Mouse (Mus musculus): ENCODE measurements around the gene Ap2b1. TPM values are rescaled to one million over a fixed set of nuclear protein-coding genes. Genes with fewer than 3 reads are reported as not detected.

Gene Ap2b1
- polyA plus RNA-seq, 1 experiment: 263 TPM

- Histone ChIP-seq H3K27me3 (ENCODE audit: control insufficient read depth, insufficient read depth, low read length) (no peaks in the 10 kb centered on the region; the same call in 1 of the 2 replicates), H3K27ac (ENCODE audit: control insufficient read depth, insufficient read depth, low read depth, low read length) (no peak overlapping the region), H3K36me3 (ENCODE audit: control insufficient read depth, insufficient read depth, low read length) (no peaks in the 10 kb centered on the region), H3K4me3 (ENCODE audit: control insufficient read depth, low read depth, low read length) (no peak overlapping the region), H3K4me1 (ENCODE audit: control insufficient read depth, insufficient read depth, low read length) (no peaks in the 10 kb centered on the region; the same call in 1 of the 2 replicates)
- TF ChIP-seq CTCF (IDR thresholded peaks at IDR 0.05; ENCODE audit: control insufficient read depth, insufficient read depth, insufficient replicate concordance, low read depth, low read length): no peak
- no peak for TF ChIP-seq POLR2A (IDR thresholded peaks at IDR 0.05; ENCODE audit: control insufficient read depth, low read depth, low read length)
Measured at GRCm38 (mm10) chr11:83426964-83427363, 128.1 kb downstream of the Ap2b1 start.

DNA sequence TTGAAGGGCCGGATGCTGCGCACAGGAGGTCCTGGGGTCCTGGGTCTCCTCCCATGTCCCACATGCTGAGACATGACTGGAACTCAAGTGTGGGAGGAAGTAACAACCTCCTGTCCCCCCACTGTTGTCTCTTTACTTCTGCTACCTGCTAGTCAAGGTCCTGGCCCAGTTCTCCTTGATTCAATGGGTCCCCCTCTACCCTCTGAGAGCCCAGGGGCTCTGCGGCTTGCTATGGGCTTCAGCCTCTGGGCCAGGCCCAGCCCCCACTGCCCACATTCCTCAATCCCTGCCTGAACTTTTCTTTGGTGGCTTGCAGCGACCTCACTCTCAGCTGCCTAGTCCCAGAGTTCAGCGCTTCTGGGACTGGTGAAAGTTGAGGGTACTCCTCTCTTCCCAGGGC, 130.5 kb downstream of the Ap2b1 start, which contains the start of gene Gas2l2:
TSS of gene Gas2l2 (minus strand) at position 101 of the 400 bp plus-strand sequence.
- Histone ChIP-seq H3K27me3 (ENCODE audit: control insufficient read depth, insufficient read depth, low read length) (no peaks in the 10 kb centered on the region; the same call in 1 of the 2 replicates), H3K4me3 (ENCODE audit: control insufficient read depth, low read depth, low read length) (no peak within 1 kb of the TSS), H3K27ac (ENCODE audit: control insufficient read depth, insufficient read depth, low read depth, low read length) (no peak within 1 kb of the TSS), H3K36me3 (ENCODE audit: control insufficient read depth, insufficient read depth, low read length) (no peaks in the 10 kb centered on the region), H3K4me1 (ENCODE audit: control insufficient read depth, insufficient read depth, low read length) (no peaks in the 10 kb centered on the region; the same call in 1 of the 2 replicates)
- TF ChIP-seq CTCF (IDR thresholded peaks at IDR 0.05; ENCODE audit: control insufficient read depth, insufficient read depth, insufficient replicate concordance, low read depth, low read length): no peak
- no peak for TF ChIP-seq POLR2A (IDR thresholded peaks at IDR 0.05; ENCODE audit: control insufficient read depth, low read depth, low read length)

DNA sequence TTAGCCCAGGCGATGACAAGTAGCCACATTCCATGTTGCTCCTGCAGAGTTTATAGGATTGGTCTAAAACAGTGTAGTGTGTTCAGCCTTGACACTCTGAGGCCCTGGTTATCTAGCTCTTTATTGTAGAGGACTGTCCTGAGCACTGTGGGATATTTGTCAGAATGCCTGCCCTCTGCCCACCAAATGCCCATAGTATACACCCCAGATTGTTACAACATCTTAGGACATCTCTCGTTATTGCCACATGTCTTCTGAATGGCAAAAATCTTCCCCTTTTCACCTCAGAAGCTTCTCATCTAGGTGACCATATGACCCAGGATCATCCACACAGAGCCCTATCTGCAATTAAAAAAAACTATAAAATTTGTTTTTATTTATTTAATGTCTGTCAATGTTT, 133.7 kb downstream of the Ap2b1 start:
- H3K4me1 ChIP-seq (ENCODE audit: control insufficient read depth, insufficient read depth, low read length): no peaks in the 10 kb centered on the region; the same call in 1 of the 2 replicates
- H3K36me3 ChIP-seq (ENCODE audit: control insufficient read depth, insufficient read depth, low read length): no peaks in the 10 kb centered on the region
- H3K27ac ChIP-seq (ENCODE audit: control insufficient read depth, insufficient read depth, low read depth, low read length): no peak overlapping the region
- no peak overlapping the region for H3K4me3 ChIP-seq (ENCODE audit: control insufficient read depth, low read depth, low read length)
- H3K27me3 ChIP-seq (ENCODE audit: control insufficient read depth, insufficient read depth, low read length): no peaks in the 10 kb centered on the region
- TF ChIP-seq POLR2A (IDR thresholded peaks at IDR 0.05; ENCODE audit: control insufficient read depth, low read depth, low read length) (no peak), CTCF (IDR thresholded peaks at IDR 0.05; ENCODE audit: control insufficient read depth, insufficient read depth, insufficient replicate concordance, low read depth, low read length) (no peak)

GRCm38 (mm10) chr11:83437377-83437776, 138.6 kb downstream of the Ap2b1 start, which contains the start of gene 1700020L24Rik:
Gene 1700020L24Rik, plus strand, starts transcription at chr11:83437677.
- H3K27me3 ChIP-seq (ENCODE audit: control insufficient read depth, insufficient read depth, low read length): no peaks in the 10 kb centered on the region
- no peaks in the 10 kb centered on the region for H3K36me3 ChIP-seq (ENCODE audit: control insufficient read depth, insufficient read depth, low read length)
- TF ChIP-seq POLR2A (IDR thresholded peaks at IDR 0.05; ENCODE audit: control insufficient read depth, low read depth, low read length) (no peak; the same call in 1 of the 2 replicates), CTCF (IDR thresholded peaks at IDR 0.05; ENCODE audit: control insufficient read depth, insufficient read depth, insufficient replicate concordance, low read depth, low read length) (no peak)
- peak within 1 kb of the TSS; percentile 83 for H3K4me3 ChIP-seq (ENCODE audit: control insufficient read depth, low read depth, low read length)
- peaks cover 9% of the 10 kb centered on the region for H3K4me1 ChIP-seq (ENCODE audit: control insufficient read depth, insufficient read depth, low read length)
- no peak within 1 kb of the TSS for H3K27ac ChIP-seq (ENCODE audit: control insufficient read depth, insufficient read depth, low read depth, low read length)

GRCm38 (mm10) chr11:83439426-83440060, 140.7 kb downstream of the Ap2b1 start:
- TF ChIP-seq CTCF (IDR thresholded peaks at IDR 0.05; ENCODE audit: control insufficient read depth, insufficient read depth, insufficient replicate concordance, low read depth, low read length) (no peak), POLR2A (IDR thresholded peaks at IDR 0.05; ENCODE audit: control insufficient read depth, low read depth, low read length) (no peak)
- no peak overlapping the region for H3K27ac ChIP-seq (ENCODE audit: control insufficient read depth, insufficient read depth, low read depth, low read length)
- H3K36me3 ChIP-seq (ENCODE audit: control insufficient read depth, insufficient read depth, low read length): no peaks in the 10 kb centered on the region
- peaks cover 21% of the 10 kb centered on the region for H3K4me1 ChIP-seq (ENCODE audit: control insufficient read depth, insufficient read depth, low read length)
- peak overlapping the region; percentile 89 for H3K4me3 ChIP-seq (ENCODE audit: control insufficient read depth, low read depth, low read length)
- H3K27me3 ChIP-seq (ENCODE audit: control insufficient read depth, insufficient read depth, low read length): no peaks in the 10 kb centered on the region; the same call in 1 of the 2 replicates

- TF ChIP-seq POLR2A (IDR thresholded peaks at IDR 0.05; ENCODE audit: control insufficient read depth, low read depth, low read length) (no peak), CTCF (IDR thresholded peaks at IDR 0.05; ENCODE audit: control insufficient read depth, insufficient read depth, insufficient replicate concordance, low read depth, low read length) (peak; percentile 99)
- no peak overlapping the region for H3K27ac ChIP-seq (ENCODE audit: control insufficient read depth, insufficient read depth, low read depth, low read length)
- no peaks in the 10 kb centered on the region; the same call in 1 of the 2 replicates for H3K27me3 ChIP-seq (ENCODE audit: control insufficient read depth, insufficient read depth, low read length)
- H3K4me3 ChIP-seq (ENCODE audit: control insufficient read depth, low read depth, low read length): peak overlapping the region; percentile 89
- no peaks in the 10 kb centered on the region for H3K36me3 ChIP-seq (ENCODE audit: control insufficient read depth, insufficient read depth, low read length)
- H3K4me1 ChIP-seq (ENCODE audit: control insufficient read depth, insufficient read depth, low read length): peaks cover 25% of the 10 kb centered on the region
Measured at GRCm38 (mm10) chr11:83440081-83441064, 141.5 kb downstream of the Ap2b1 start.

GRCm38 (mm10) chr11:83441235-83441634, 142.4 kb downstream of the Ap2b1 start:
- Histone ChIP-seq H3K4me3 (ENCODE audit: control insufficient read depth, low read depth, low read length) (peak overlapping the region; percentile 89), H3K27ac (ENCODE audit: control insufficient read depth, insufficient read depth, low read depth, low read length) (no peak overlapping the region), H3K36me3 (ENCODE audit: control insufficient read depth, insufficient read depth, low read length) (no peaks in the 10 kb centered on the region), H3K4me1 (ENCODE audit: control insufficient read depth, insufficient read depth, low read length) (peaks cover 25% of the 10 kb centered on the region), H3K27me3 (ENCODE audit: control insufficient read depth, insufficient read depth, low read length) (no peaks in the 10 kb centered on the region; the same call in 1 of the 2 replicates)
- TF ChIP-seq POLR2A (IDR thresholded peaks at IDR 0.05; ENCODE audit: control insufficient read depth, low read depth, low read length) (no peak), CTCF (IDR thresholded peaks at IDR 0.05; ENCODE audit: control insufficient read depth, insufficient read depth, insufficient replicate concordance, low read depth, low read length) (no peak)
